Mouse (Mus musculus) testis, adult 2 months (tissue): Measurements from ENCODE around the gene Zfp318.

Experiments used
- CTCF ChIP-seq: fragments of 200-500 bp; IDR thresholded peaks from 2 replicates; pipeline ENCODE4 v1.5.1; 2012; ENCODE audit warnings: low read depth, mild to moderate bottlenecking, inconsistent platforms, low read length, moderate library complexity; ENCODE audit not compliant: control insufficient read depth, insufficient read depth, insufficient replicate concordance
- POLR2A ChIP-seq: fragments of 200-500 bp; IDR thresholded peaks from 2 replicates; pipeline ENCODE4 v1.6.1; 2012; ENCODE audit warnings: low read depth, mild to moderate bottlenecking, inconsistent platforms, low read length, moderate library complexity; ENCODE audit not compliant: control insufficient read depth

DNA sequence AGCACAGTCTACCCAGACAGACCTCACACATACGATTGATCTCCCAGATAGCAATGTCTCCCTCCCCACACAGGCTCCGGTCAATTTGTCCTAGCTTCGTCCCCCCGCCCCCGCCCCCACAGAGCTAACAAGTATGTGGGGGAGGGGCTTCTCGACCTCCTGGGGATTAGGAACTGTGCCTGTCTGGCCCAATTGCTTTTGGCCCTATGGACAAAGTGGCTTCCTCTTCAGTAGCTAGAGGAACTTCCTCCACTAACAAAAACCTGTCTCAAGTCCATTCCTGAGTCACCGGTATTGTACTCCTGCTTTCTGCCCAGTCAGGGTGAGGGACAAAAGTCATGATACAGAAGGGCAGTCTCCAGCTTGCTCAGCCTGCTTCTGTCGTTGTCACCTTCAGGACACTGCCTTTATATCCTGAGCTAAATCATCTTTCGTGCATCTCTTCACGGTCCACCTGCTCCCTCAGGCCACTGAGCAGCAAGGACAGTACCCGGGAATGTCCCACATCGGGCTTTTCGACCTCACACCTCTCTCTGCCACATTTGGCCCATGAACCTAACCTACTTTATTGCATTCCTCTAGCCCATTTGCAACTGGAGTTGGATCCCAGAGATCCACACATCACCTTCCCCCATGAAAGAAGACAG is 69.9 kb downstream of the Zfp318 start:
- TF ChIP-seq POLR2A (no peak), CTCF (no peak)
